Mouse (Mus musculus): ENCODE results near the gene Gm17622. TPM values are rescaled to one million over a fixed set of nuclear protein-coding genes. Genes with fewer than 3 reads are reported as not detected.

The Gm17622 gene
- polyA plus RNA-seq, 2 experiments, result not detected

GRCm38 (mm10) chr13:96505661-96506060 is 15.1 kb downstream of the Gm17622 start:
- H3K4me3 ChIP-seq (ENCODE audit: insufficient read depth in 1 of 2, low read depth in 2 of 2, low read length in 2 of 2), result no peak overlapping the region
- no peak overlapping the region for H3K9ac ChIP-seq (replicated peaks)
- ATAC-seq (ENCODE audit: insufficient read depth) (no peak), DNase-seq (ENCODE audit: low read depth in 3 of 3, low spot score in 3 of 3) (no peak)
- no peak overlapping the region for H3K27ac ChIP-seq
- H3K4me2 ChIP-seq (ENCODE audit: low read depth), result no peak overlapping the region
- TF ChIP-seq EP300 (IDR thresholded peaks at IDR 0.05; ENCODE audit: low read depth) (no peak), CTCF (IDR thresholded peaks at IDR 0.05; ENCODE audit: low read depth) (no peak)
- no peaks in the 10 kb centered on the region for H3K9me3 ChIP-seq (ENCODE audit: control insufficient read depth, low read length)
- H3K27me3 ChIP-seq (ENCODE audit: control insufficient read depth, insufficient read depth, low read length), result no peaks in the 10 kb centered on the region
- no peaks in the 10 kb centered on the region for H3K36me3 ChIP-seq (replicated peaks; ENCODE audit: control insufficient read depth, insufficient read depth, low read depth)
- peaks cover 0 to under 1% of the 10 kb centered on the region in 2 experiments; a peak in 2 of 4 replicates for H3K4me1 ChIP-seq (replicated peaks; ENCODE audit: control insufficient read depth in 2 of 2, insufficient read depth in 2 of 2, low read length in 1 of 2)
- WGBS (ENCODE audit: insufficient replicate concordance), result 74% methylated on average over 4 of the region's 4 CpGs

GRCm38 (mm10) chr13:96506313-96506712 is 15.8 kb downstream of the Gm17622 start:
- Histone ChIP-seq H3K9ac (replicated peaks) (no peak overlapping the region), H3K4me1 (replicated peaks; ENCODE audit: control insufficient read depth in 2 of 2, insufficient read depth in 2 of 2, low read length in 1 of 2) (peaks cover 0 to 5% of the 10 kb centered on the region in 2 experiments; a peak in 2 of 4 replicates), H3K9me3 (ENCODE audit: control insufficient read depth, low read length) (no peaks in the 10 kb centered on the region), H3K4me3 (ENCODE audit: insufficient read depth in 1 of 2, low read depth in 2 of 2, low read length in 2 of 2) (no peak overlapping the region), H3K27ac (no peak overlapping the region), H3K36me3 (replicated peaks; ENCODE audit: control insufficient read depth, insufficient read depth, low read depth) (no peaks in the 10 kb centered on the region), H3K4me2 (ENCODE audit: low read depth) (no peak overlapping the region), H3K27me3 (ENCODE audit: control insufficient read depth, insufficient read depth, low read length) (no peaks in the 10 kb centered on the region)
- WGBS (ENCODE audit: insufficient replicate concordance), result 29% methylated on average over 6 of the region's 6 CpGs
- no peak for TF ChIP-seq EP300 (IDR thresholded peaks at IDR 0.05; ENCODE audit: low read depth)
- TF ChIP-seq CTCF (IDR thresholded peaks at IDR 0.05; ENCODE audit: low read depth), result no peak
- no peak for ATAC-seq (ENCODE audit: insufficient read depth)
- DNase-seq (ENCODE audit: low read depth in 3 of 3, low spot score in 3 of 3), result no peak

- no peak for ATAC-seq (ENCODE audit: insufficient read depth)
- H3K4me1 ChIP-seq (replicated peaks; ENCODE audit: control insufficient read depth in 2 of 2, insufficient read depth in 2 of 2, low read length in 1 of 2), result peaks cover 0 to 7% of the 10 kb centered on the region in 2 experiments; a peak in 2 of 4 replicates
- H3K4me2 ChIP-seq (ENCODE audit: low read depth), result no peak overlapping the region
- no peak overlapping the region for H3K27ac ChIP-seq
- H3K36me3 ChIP-seq (replicated peaks; ENCODE audit: control insufficient read depth, insufficient read depth, low read depth), result no peaks in the 10 kb centered on the region
- no peak for TF ChIP-seq CTCF (IDR thresholded peaks at IDR 0.05; ENCODE audit: low read depth)
- no peak for TF ChIP-seq EP300 (IDR thresholded peaks at IDR 0.05; ENCODE audit: low read depth)
- H3K27me3 ChIP-seq (ENCODE audit: control insufficient read depth, insufficient read depth, low read length), result no peaks in the 10 kb centered on the region
- no peak overlapping the region for H3K9ac ChIP-seq (replicated peaks)
- no peak for DNase-seq (ENCODE audit: low read depth in 3 of 3, low spot score in 3 of 3)
- no peak overlapping the region for H3K4me3 ChIP-seq (ENCODE audit: insufficient read depth in 1 of 2, low read depth in 2 of 2, low read length in 2 of 2)
- no peaks in the 10 kb centered on the region for H3K9me3 ChIP-seq (ENCODE audit: control insufficient read depth, low read length)
- WGBS (ENCODE audit: insufficient replicate concordance), result 79% methylated on average over 4 of the region's 4 CpGs
Observed at GRCm38 (mm10) chr13:96507541-96507940, 17.0 kb downstream of the Gm17622 start.

GRCm38 (mm10) chr13:96510635-96511034 is 20.1 kb downstream of the Gm17622 start:
- WGBS (ENCODE audit: insufficient replicate concordance), result 19% methylated on average over 13 of the region's 13 CpGs

GRCm38 (mm10) chr13:96511262-96511661 is 20.7 kb downstream of the Gm17622 start:
- WGBS (ENCODE audit: insufficient replicate concordance), result 50% methylated on average over 1 of the region's 1 CpGs
- TF ChIP-seq CTCF (IDR thresholded peaks at IDR 0.05; ENCODE audit: low read depth) (no peak), EP300 (IDR thresholded peaks at IDR 0.05; ENCODE audit: low read depth) (no peak)
- Histone ChIP-seq H3K4me1 (replicated peaks; ENCODE audit: control insufficient read depth in 2 of 2, insufficient read depth in 2 of 2, low read length in 1 of 2) (peaks cover 0 to 7% of the 10 kb centered on the region in 2 experiments; a peak in 2 of 4 replicates), H3K4me2 (ENCODE audit: low read depth) (no peak overlapping the region), H3K9me3 (ENCODE audit: control insufficient read depth, low read length) (no peaks in the 10 kb centered on the region), H3K36me3 (replicated peaks; ENCODE audit: control insufficient read depth, insufficient read depth, low read depth) (no peaks in the 10 kb centered on the region; the same call in 1 of the 2 replicates), H3K9ac (replicated peaks) (no peak overlapping the region), H3K27me3 (ENCODE audit: control insufficient read depth, insufficient read depth, low read length) (no peaks in the 10 kb centered on the region), H3K4me3 (ENCODE audit: insufficient read depth in 1 of 2, low read depth in 2 of 2, low read length in 2 of 2) (no peak overlapping the region), H3K27ac (no peak overlapping the region)
- no peak for DNase-seq (ENCODE audit: low read depth in 3 of 3, low spot score in 3 of 3)
- ATAC-seq (ENCODE audit: insufficient read depth), result no peak

More at GRCm38 (mm10) chr13:96510635-96511034, 20.1 kb downstream of the Gm17622 start:
- no peaks in the 10 kb centered on the region for H3K9me3 ChIP-seq (ENCODE audit: control insufficient read depth, low read length)
- no peaks in the 10 kb centered on the region for H3K36me3 ChIP-seq (replicated peaks; ENCODE audit: control insufficient read depth, insufficient read depth, low read depth)
- H3K27ac ChIP-seq, result no peak overlapping the region
- no peak overlapping the region for H3K9ac ChIP-seq (replicated peaks)
- no peaks in the 10 kb centered on the region for H3K27me3 ChIP-seq (ENCODE audit: control insufficient read depth, insufficient read depth, low read length)
- ATAC-seq (ENCODE audit: insufficient read depth) (no peak), DNase-seq (ENCODE audit: low read depth in 3 of 3, low spot score in 3 of 3) (peak in 1 of 3 experiments; percentile 33)
- H3K4me1 ChIP-seq (replicated peaks; ENCODE audit: control insufficient read depth in 2 of 2, insufficient read depth in 2 of 2, low read length in 1 of 2), result peaks cover 0 to 7% of the 10 kb centered on the region in 2 experiments; a peak in 2 of 4 replicates
- no peak overlapping the region for H3K4me3 ChIP-seq (ENCODE audit: insufficient read depth in 1 of 2, low read depth in 2 of 2, low read length in 2 of 2)
- H3K4me2 ChIP-seq (ENCODE audit: low read depth), result no peak overlapping the region
- TF ChIP-seq CTCF (IDR thresholded peaks at IDR 0.05; ENCODE audit: low read depth) (no peak), EP300 (IDR thresholded peaks at IDR 0.05; ENCODE audit: low read depth) (no peak)
